Mouse (Mus musculus) lung, adult 2 months (tissue): ENCODE results near the gene Nup93.

Experiments used
- CTCF ChIP-seq: fragments of 200-500 bp; IDR thresholded peaks from 2 replicates; pipeline ENCODE4 v1.5.1; 2011; ENCODE audit warnings: mild to moderate bottlenecking, low read length, control low read depth; ENCODE audit not compliant: insufficient read depth
- POLR2A ChIP-seq: fragments of 200-500 bp; IDR thresholded peaks from 2 replicates; pipeline ENCODE4 v1.6.1; 2011; ENCODE audit warnings: low read depth, mild to moderate bottlenecking, control low read depth, low read length, borderline replicate concordance; ENCODE audit errors: extremely low read depth

DNA sequence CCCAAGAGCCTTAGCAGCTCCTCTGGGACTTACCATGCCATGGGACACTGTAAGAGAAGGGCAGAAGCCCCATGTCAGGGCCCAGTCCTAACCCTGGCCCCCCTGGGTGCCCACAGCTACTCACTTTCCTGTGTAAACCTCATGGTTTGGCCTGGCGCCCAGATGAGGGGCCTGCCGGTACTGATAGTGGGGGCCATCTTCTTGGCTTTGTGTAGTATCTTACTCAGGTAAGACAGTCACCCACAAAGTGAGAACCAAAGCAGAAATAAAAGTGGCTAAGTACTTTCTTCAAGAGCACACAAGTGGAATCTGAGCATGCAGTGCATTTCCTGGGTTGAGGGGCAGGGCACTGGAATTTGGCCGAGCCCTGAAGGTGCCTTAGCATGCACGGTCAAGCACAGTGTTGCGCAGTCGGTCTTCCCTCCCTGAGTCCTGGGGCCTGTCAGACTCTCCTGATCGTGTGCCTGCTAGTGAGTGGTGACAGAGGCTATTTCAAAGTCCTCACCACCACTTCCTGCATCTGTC is 92.7 kb downstream of the Nup93 start:
- no peak for TF ChIP-seq CTCF
- no peak for TF ChIP-seq POLR2A
